Mouse (Mus musculus) thymus, adult 2 months (tissue): ENCODE results near the gene Plcl1.

Source experiments
- CTCF ChIP-seq: fragments of 200-500 bp; IDR thresholded peaks from 2 replicates; pipeline ENCODE4 v1.5.1; 2012; ENCODE audit warnings: mild to moderate bottlenecking, control low read depth, low read length, moderate library complexity, borderline replicate concordance; ENCODE audit not compliant: control insufficient read depth, poor library complexity, insufficient read depth; ENCODE audit errors: extremely low read depth
- POLR2A ChIP-seq: fragments of 200-500 bp; IDR thresholded peaks from 2 replicates; pipeline ENCODE4 v1.6.1; 2012; ENCODE audit warnings: mild to moderate bottlenecking, low read length, control low read depth, moderate library complexity; ENCODE audit not compliant: control insufficient read depth, poor library complexity, insufficient read depth; ENCODE audit errors: extremely low read depth

DNA sequence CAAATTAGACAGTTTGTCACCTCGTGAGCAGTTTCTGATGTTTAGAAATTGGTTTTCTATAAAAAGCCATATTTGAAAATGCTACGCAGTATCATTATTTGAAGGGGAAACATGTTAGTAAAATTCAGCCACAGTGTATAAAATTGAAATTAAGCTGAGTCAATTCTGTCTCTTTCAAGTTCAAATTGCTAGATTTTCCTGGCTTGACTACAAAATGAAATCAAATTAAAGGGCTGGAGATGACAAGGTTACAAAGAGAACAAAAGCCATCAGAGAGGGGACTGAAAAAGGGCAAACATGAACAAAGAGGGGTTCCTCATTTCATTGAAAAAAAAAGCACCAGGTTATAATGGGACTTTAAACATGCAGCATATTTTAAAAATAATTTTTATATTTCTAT is 255.7 kb downstream of the Plcl1 start:
- no peak for TF ChIP-seq CTCF
- TF ChIP-seq POLR2A: no peak
